Mouse (Mus musculus): Measurements from ENCODE around the gene Gm20767.
"Not testable (repeated sequence)": the region's sequence is repeated elsewhere in the genome, so short reads cannot be mapped to it uniquely, and the experiment has no call there.

DNA sequence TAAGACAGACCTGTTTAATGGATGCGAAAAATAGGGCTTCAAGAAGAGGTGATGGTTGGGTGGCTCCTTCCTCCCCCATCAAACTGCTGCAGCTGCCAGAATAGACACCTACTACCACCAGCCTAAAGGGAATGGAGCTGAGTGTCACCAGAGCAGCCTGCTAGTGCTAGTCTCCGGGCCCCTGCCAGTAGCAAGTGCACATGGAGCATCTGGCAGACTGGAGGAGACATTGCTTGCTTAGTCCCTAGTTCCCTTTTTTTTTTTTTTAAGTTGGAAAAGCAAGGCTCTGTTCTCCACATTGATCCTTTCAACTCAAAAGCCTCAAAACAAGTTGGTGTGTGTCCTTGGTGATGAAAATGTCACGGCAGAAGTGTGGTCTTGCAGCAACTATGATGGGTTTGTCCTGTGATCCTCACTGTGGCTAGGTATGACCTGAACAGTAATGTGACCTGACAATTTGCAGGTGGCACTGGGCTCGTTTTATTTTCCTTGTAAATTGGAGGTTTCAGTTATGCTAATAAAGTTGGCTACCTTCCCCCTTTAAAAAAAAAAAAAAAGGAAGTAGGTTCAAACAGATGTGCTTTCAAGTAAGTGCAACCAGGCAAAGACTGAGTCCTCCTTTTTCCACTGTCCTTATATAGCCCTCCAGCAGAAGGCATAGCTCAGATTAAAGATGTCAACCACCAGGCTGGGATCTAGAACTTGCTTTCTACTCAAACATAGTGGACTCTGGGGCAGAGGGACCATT, 9.8 kb downstream of the Gm20767 start:
- TF ChIP-seq CTCF (IDR thresholded peaks at IDR 0.05; ENCODE audit: low read depth); EP300 (optimal IDR thresholded peaks at IDR 0.05): not testable (repeated sequence)
